Mouse (Mus musculus): Measurements from ENCODE around the gene Mmab. TPM values are rescaled to one million over a fixed set of nuclear protein-coding genes. Genes with fewer than 3 reads are reported as not detected.

Gene Mmab
- polyA plus RNA-seq, 1 experiment from 2014 or later, result 32.9 TPM

DNA sequence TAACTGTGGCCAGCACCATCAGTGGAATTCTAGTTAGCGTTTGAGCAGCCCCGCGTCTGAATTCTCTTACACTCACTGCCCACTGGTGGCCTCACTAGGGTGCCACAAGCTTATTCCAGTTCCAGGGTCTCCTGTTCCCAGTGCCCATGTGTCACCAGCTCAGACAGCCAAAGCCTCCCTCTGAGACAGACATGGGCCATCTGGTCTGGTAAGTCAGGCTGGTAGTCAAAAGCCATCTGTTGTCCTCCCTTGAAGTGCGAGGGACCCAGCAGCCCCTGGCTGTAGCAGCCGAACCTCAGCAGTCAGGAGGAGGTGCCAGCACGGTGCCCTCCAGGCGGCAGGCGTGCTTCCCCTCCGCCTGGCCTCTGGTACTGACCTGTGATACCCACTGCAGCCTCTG is 12.4 kb upstream of the Mmab start:
- H3K27ac ChIP-seq (ENCODE audit: low read depth, low read length), result no peak overlapping the region
- no peak overlapping the region for H3K4me3 ChIP-seq (ENCODE audit: low read length)
- H3K9ac ChIP-seq (ENCODE audit: low read depth, low read length), result no peak overlapping the region
- H3K4me2 ChIP-seq (replicated peaks; ENCODE audit: low read depth, low read length), result no peak overlapping the region
- H3K27me3 ChIP-seq (ENCODE audit: control insufficient read depth, insufficient read depth, low read length), result no peaks in the 10 kb centered on the region
- H3K4me1 ChIP-seq (ENCODE audit: control insufficient read depth, insufficient read depth, low read length), result peaks cover 9% of the 10 kb centered on the region; the same call in 1 of the 2 replicates
- peaks cover 13% of the 10 kb centered on the region; the same call in 1 of the 2 replicates for H3K36me3 ChIP-seq (ENCODE audit: control insufficient read depth, insufficient read depth, low read length)
- peak; percentile 52; the same call in 1 of the 2 replicates for ATAC-seq (ENCODE audit: low FRiP score, low TSS enrichment)
- WGBS, result 48% methylated on average over 9 of the region's 9 CpGs
- H3K9me3 ChIP-seq (ENCODE audit: control insufficient read depth, low read length), result no peaks in the 10 kb centered on the region

DNA sequence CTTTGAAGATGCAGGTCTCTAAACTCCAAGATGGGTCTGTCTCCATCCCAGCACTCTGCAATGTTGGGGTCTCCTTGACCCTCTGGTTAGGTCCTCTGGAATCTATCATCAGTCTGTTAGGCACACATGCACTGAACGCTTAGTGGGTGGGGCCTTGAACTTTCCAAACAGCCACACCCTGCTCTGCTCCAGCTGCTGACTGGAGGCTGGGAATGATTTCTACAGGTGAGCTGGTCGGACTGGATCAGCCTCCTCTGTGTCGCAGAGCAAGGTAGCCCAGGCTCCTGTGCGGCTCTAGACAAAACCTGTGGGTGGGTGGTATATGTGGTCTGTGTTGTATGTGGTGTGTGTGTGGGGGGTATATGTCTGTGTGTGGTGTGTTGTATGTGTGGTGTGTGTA is 5.2 kb upstream of the Mmab start:
- Histone ChIP-seq H3K27me3 (ENCODE audit: control insufficient read depth, insufficient read depth, low read length) (no peaks in the 10 kb centered on the region), H3K9ac (ENCODE audit: low read depth, low read length) (no peak overlapping the region), H3K36me3 (ENCODE audit: control insufficient read depth, insufficient read depth, low read length) (peaks cover 32% of the 10 kb centered on the region), H3K27ac (ENCODE audit: low read depth, low read length) (no peak overlapping the region), H3K4me1 (ENCODE audit: control insufficient read depth, insufficient read depth, low read length) (peaks cover 7% of the 10 kb centered on the region; the same call in 1 of the 2 replicates), H3K4me3 (ENCODE audit: low read length) (no peak overlapping the region), H3K9me3 (ENCODE audit: control insufficient read depth, low read length) (no peaks in the 10 kb centered on the region), H3K4me2 (replicated peaks; ENCODE audit: low read depth, low read length) (no peak overlapping the region)
- WGBS, result 91% methylated on average over 4 of the region's 4 CpGs
- no peak for ATAC-seq (ENCODE audit: low FRiP score, low TSS enrichment)

DNA sequence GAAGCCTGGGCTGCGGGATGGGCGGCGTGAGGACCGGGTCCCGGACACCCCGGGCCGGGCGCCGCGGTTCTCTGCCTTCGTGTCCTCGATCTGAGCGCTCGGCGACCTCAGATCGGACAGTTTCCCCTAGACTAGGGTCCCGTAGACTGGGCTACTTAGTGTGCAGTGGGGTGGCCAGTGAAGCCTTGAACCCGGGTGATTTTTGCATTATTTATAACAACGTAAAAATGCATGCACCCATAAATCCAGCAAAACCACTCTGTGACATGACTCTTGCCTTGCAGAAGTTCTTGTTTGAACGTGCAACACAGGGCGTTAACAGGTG is 470 bp upstream of the Mmab start:
- peaks cover 11% of the 10 kb centered on the region for H3K36me3 ChIP-seq (ENCODE audit: control insufficient read depth, insufficient read depth, low read length)
- H3K27me3 ChIP-seq (ENCODE audit: control insufficient read depth, insufficient read depth, low read length), result no peaks in the 10 kb centered on the region
- no peak for ATAC-seq (ENCODE audit: low FRiP score, low TSS enrichment)
- H3K27ac ChIP-seq (ENCODE audit: low read depth, low read length), result no peak overlapping the region
- peak overlapping the region; percentile 71 for H3K4me3 ChIP-seq (ENCODE audit: low read length)
- no peaks in the 10 kb centered on the region for H3K9me3 ChIP-seq (ENCODE audit: control insufficient read depth, low read length)
- peak overlapping the region; percentile 70 for H3K9ac ChIP-seq (ENCODE audit: low read depth, low read length)
- WGBS, result under 1% methylated on average over 21 of the region's 21 CpGs
- H3K4me1 ChIP-seq (ENCODE audit: control insufficient read depth, insufficient read depth, low read length), result peaks cover 13% of the 10 kb centered on the region
- H3K4me2 ChIP-seq (replicated peaks; ENCODE audit: low read depth, low read length), result peak overlapping the region; percentile 82

DNA sequence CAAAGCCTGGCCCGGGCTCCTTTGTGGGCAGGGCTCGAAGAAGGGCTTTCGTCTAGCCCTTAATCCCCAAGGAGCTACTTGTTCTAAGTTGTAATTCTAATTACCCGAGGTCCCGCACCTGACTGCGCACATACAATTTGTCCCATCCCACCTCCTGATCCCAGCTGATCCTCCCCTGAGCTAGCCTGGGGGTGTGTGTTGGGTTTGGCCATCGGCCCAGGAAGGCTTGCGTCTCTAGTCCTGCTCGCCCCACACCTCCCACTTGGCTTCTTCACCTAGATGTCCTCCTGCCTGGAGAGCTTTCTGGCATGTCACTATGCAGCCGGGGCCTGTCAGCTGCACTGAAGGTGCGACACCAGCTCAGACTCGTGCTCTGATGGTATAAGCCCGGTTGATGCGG is 8.3 kb downstream of the Mmab start:
- no peak for ATAC-seq (ENCODE audit: low FRiP score, low TSS enrichment)
- no peaks in the 10 kb centered on the region for H3K27me3 ChIP-seq (ENCODE audit: control insufficient read depth, insufficient read depth, low read length)
- no peaks in the 10 kb centered on the region for H3K9me3 ChIP-seq (ENCODE audit: control insufficient read depth, low read length)
- H3K36me3 ChIP-seq (ENCODE audit: control insufficient read depth, insufficient read depth, low read length), result peaks cover 23% of the 10 kb centered on the region; the same call in 1 of the 2 replicates
- no peak overlapping the region for H3K9ac ChIP-seq (ENCODE audit: low read depth, low read length)
- no peak overlapping the region for H3K4me2 ChIP-seq (replicated peaks; ENCODE audit: low read depth, low read length)
- 77% methylated on average over 14 of the region's 14 CpGs for WGBS
- H3K27ac ChIP-seq (ENCODE audit: low read depth, low read length), result no peak overlapping the region
- H3K4me1 ChIP-seq (ENCODE audit: control insufficient read depth, insufficient read depth, low read length), result no peaks in the 10 kb centered on the region
- no peak overlapping the region for H3K4me3 ChIP-seq (ENCODE audit: low read length)

DNA sequence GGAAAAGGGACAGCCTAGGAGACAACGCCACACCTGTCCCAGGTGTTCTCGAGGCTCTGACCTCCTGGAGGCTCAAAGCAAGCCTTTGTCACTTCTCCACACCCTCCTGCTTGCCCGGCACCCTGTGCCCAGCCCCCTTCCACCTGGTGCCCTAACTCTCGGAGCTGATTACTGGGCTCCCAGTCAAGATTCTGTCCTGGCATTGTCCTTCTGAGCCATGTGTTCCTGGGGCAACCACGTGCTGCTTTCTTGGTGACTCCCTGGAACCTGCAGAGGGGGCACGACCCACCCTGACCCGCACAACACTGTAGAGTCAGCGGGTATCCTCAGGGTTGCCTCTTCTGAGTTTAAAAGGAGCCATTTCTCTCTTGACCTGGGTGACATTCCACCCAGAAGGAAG is 9.5 kb downstream of the Mmab start:
- no peak overlapping the region for H3K9ac ChIP-seq (ENCODE audit: low read depth, low read length)
- H3K36me3 ChIP-seq (ENCODE audit: control insufficient read depth, insufficient read depth, low read length), result peaks cover 23% of the 10 kb centered on the region; the same call in 1 of the 2 replicates
- 89% methylated on average over 8 of the region's 8 CpGs for WGBS
- no peak for ATAC-seq (ENCODE audit: low FRiP score, low TSS enrichment)
- H3K4me3 ChIP-seq (ENCODE audit: low read length), result no peak overlapping the region
- no peaks in the 10 kb centered on the region; the same call in 1 of the 2 replicates for H3K4me1 ChIP-seq (ENCODE audit: control insufficient read depth, insufficient read depth, low read length)
- H3K9me3 ChIP-seq (ENCODE audit: control insufficient read depth, low read length), result no peaks in the 10 kb centered on the region
- no peaks in the 10 kb centered on the region for H3K27me3 ChIP-seq (ENCODE audit: control insufficient read depth, insufficient read depth, low read length)
- no peak overlapping the region for H3K27ac ChIP-seq (ENCODE audit: low read depth, low read length)
- H3K4me2 ChIP-seq (replicated peaks; ENCODE audit: low read depth, low read length), result no peak overlapping the region

DNA sequence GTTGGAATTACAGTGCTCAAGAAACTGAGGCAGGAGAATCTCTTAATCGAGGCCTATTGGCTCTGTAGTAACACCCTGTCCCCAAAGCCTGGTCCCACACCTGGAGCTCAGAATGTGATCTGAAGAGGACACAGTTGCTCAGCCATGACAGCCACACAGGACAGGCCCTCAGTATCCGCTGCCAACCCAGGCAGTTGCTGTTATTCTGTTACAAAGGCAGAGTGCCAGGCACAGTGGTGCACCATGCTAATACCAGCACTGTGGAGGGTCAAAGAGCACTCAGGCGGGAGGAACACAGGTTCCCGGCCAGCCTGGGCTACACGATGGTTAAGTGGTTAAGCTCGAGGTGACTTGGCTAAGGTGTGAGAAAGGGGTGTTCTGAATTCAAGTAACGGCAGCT is 14.1 kb downstream of the Mmab start:
- Histone ChIP-seq H3K9ac (ENCODE audit: low read depth, low read length) (no peak overlapping the region), H3K4me1 (ENCODE audit: control insufficient read depth, insufficient read depth, low read length) (no peaks in the 10 kb centered on the region; the same call in 1 of the 2 replicates), H3K36me3 (ENCODE audit: control insufficient read depth, insufficient read depth, low read length) (peaks cover 3% of the 10 kb centered on the region; the same call in 1 of the 2 replicates), H3K27me3 (ENCODE audit: control insufficient read depth, insufficient read depth, low read length) (no peaks in the 10 kb centered on the region), H3K4me2 (replicated peaks; ENCODE audit: low read depth, low read length) (no peak overlapping the region), H3K4me3 (ENCODE audit: low read length) (no peak overlapping the region), H3K27ac (ENCODE audit: low read depth, low read length) (no peak overlapping the region), H3K9me3 (ENCODE audit: control insufficient read depth, low read length) (no peaks in the 10 kb centered on the region)
- 82% methylated on average over 7 of the region's 7 CpGs for WGBS
- ATAC-seq (ENCODE audit: low FRiP score, low TSS enrichment), result no peak

DNA sequence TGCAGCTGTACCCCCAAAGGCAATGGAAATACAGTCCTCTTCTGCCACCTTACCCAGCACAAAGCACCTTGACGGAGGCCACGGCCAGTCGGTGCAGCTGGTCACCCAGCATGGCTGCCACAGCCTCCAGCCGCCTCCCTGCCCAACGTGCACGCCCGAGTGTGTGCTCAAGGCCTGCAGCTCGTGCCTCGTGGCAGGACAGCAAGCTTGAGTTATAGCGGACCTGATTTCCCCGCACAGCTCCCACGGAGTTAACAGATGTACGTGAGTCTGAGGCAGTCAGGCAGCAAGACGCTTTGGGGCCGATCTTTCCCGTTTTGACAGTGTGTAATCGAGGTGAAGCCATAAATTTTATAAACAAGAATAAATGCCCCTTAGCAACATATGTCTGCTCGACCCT is 15.2 kb downstream of the Mmab start:
- H3K4me1 ChIP-seq (ENCODE audit: control insufficient read depth, insufficient read depth, low read length), result no peaks in the 10 kb centered on the region; the same call in 1 of the 2 replicates
- 25% methylated on average over 18 of the region's 18 CpGs for WGBS
- H3K4me2 ChIP-seq (replicated peaks; ENCODE audit: low read depth, low read length), result no peak overlapping the region
- no peak overlapping the region for H3K27ac ChIP-seq (ENCODE audit: low read depth, low read length)
- no peak overlapping the region for H3K4me3 ChIP-seq (ENCODE audit: low read length)
- no peaks in the 10 kb centered on the region for H3K27me3 ChIP-seq (ENCODE audit: control insufficient read depth, insufficient read depth, low read length)
- ATAC-seq (ENCODE audit: low FRiP score, low TSS enrichment), result no peak
- no peaks in the 10 kb centered on the region for H3K36me3 ChIP-seq (ENCODE audit: control insufficient read depth, insufficient read depth, low read length)
- H3K9ac ChIP-seq (ENCODE audit: low read depth, low read length), result no peak overlapping the region
- no peaks in the 10 kb centered on the region for H3K9me3 ChIP-seq (ENCODE audit: control insufficient read depth, low read length)

DNA sequence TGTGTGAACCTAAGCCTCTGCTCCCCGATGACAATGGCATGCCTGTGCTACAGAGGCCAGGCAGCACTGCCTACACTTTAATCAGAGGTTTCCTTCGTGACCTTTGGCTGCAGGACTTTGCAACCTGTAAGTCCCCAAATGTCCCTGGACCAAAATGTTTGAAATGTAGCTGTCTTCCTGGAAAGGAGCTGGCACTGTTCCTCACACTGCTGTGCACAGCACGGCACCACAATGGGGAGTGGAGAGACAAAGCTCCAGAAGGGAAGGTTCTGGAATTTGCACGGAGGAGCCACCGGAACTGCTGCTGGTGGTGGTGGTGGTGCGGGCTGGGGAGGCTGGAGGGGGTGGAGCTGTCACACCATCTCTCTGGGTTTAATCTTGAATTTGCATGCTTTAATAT is 17.1 kb downstream of the Mmab start:
- Histone ChIP-seq H3K4me1 (ENCODE audit: control insufficient read depth, insufficient read depth, low read length) (peaks cover 7% of the 10 kb centered on the region), H3K4me2 (replicated peaks; ENCODE audit: low read depth, low read length) (no peak overlapping the region), H3K27ac (ENCODE audit: low read depth, low read length) (no peak overlapping the region), H3K9me3 (ENCODE audit: control insufficient read depth, low read length) (no peaks in the 10 kb centered on the region), H3K27me3 (ENCODE audit: control insufficient read depth, insufficient read depth, low read length) (no peaks in the 10 kb centered on the region), H3K4me3 (ENCODE audit: low read length) (no peak overlapping the region), H3K9ac (ENCODE audit: low read depth, low read length) (no peak overlapping the region), H3K36me3 (ENCODE audit: control insufficient read depth, insufficient read depth, low read length) (no peaks in the 10 kb centered on the region)
- 80% methylated on average over 6 of the region's 6 CpGs for WGBS
- ATAC-seq (ENCODE audit: low FRiP score, low TSS enrichment), result no peak

DNA sequence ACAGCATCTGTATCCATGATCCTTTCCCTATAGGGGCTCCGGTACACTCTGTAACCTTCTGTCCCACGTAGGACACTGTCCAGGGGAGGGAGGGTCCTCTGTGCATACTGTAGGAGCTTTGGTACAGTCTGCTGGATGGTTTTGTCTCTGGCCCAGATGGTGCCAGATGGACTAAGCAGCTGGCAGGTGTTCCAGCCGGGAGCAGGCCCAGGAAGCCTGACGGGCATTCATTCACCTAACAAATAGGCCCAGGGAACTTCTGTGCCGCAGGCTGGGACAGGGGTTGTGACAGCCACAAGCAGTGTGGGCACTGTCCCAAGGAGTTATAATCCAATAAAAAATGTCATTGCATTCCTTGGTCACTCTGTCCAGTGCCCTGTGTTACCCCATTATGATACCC is 19.9 kb downstream of the Mmab start:
- Histone ChIP-seq H3K4me1 (ENCODE audit: control insufficient read depth, insufficient read depth, low read length) (peaks cover 7% of the 10 kb centered on the region), H3K36me3 (ENCODE audit: control insufficient read depth, insufficient read depth, low read length) (peaks cover 21% of the 10 kb centered on the region), H3K4me2 (replicated peaks; ENCODE audit: low read depth, low read length) (no peak overlapping the region), H3K27ac (ENCODE audit: low read depth, low read length) (no peak overlapping the region), H3K4me3 (ENCODE audit: low read length) (no peak overlapping the region), H3K9ac (ENCODE audit: low read depth, low read length) (no peak overlapping the region), H3K9me3 (ENCODE audit: control insufficient read depth, low read length) (no peaks in the 10 kb centered on the region), H3K27me3 (ENCODE audit: control insufficient read depth, insufficient read depth, low read length) (no peaks in the 10 kb centered on the region)
- ATAC-seq (ENCODE audit: low FRiP score, low TSS enrichment), result no peak
- 86% methylated on average over 5 of the region's 5 CpGs for WGBS

Data from kidney, embryonic 14.5 days (tissue).